Mouse (Mus musculus) hindbrain, embryonic 11.5 days (tissue): ENCODE results near the gene Cdk19. TPM values are rescaled to one million over a fixed set of nuclear protein-coding genes. Genes with fewer than 3 reads are reported as not detected.

Experiments
- ATAC-seq: fragments of 200-750 bp; cut with Nextera tagmentation; 2 replicates; pipeline ENCODE4 v1.8.0; 2017; ENCODE audit warnings: mild to moderate bottlenecking, moderate TSS enrichment, moderate library complexity; ENCODE audit not compliant: low FRiP score
- DNase-seq: peaks from one replicate; pipeline ENCODE4 v3.0.0-alpha.2; 2015; ENCODE audit warnings: low spot score
- H3K27ac ChIP-seq: fragments of 300-500 bp; sonication (generic); 2 replicates; pipeline ENCODE4 v1.5.1; 2014; ENCODE audit warnings: mild to moderate bottlenecking, low read depth, low read length
- H3K27me3 ChIP-seq: fragments of 300-500 bp; sonication (generic); 2 replicates; pipeline ENCODE4 v1.6.1; 2014; ENCODE audit warnings: mild to moderate bottlenecking, low read length, moderate library complexity, mixed read lengths; ENCODE audit not compliant: control insufficient read depth, insufficient read depth
- H3K36me3 ChIP-seq: fragments of 300-500 bp; sonication (generic); 2 replicates; pipeline ENCODE4 v1.6.1; 2014; ENCODE audit warnings: mild to moderate bottlenecking, low read length, moderate library complexity, mixed read lengths; ENCODE audit not compliant: control insufficient read depth, insufficient read depth
- H3K4me1 ChIP-seq: fragments of 300-500 bp; sonication (generic); replicated peaks from 2 replicates; pipeline ENCODE4 v1.6.1; 2014; ENCODE audit warnings: low read length, mixed read lengths; ENCODE audit not compliant: control insufficient read depth, insufficient read depth
- H3K4me2 ChIP-seq: fragments of 300-500 bp; sonication (generic); replicated peaks from 2 replicates; pipeline ENCODE4 v1.6.1; 2014; ENCODE audit warnings: mild to moderate bottlenecking, low read depth, low read length
- H3K4me3 ChIP-seq: fragments of 300-500 bp; sonication (generic); 2 replicates; pipeline ENCODE4 v1.5.1; 2014; ENCODE audit warnings: low read depth, low read length
- H3K9ac ChIP-seq: fragments of 300-500 bp; sonication (generic); 2 replicates; pipeline ENCODE4 v1.6.1; 2014; ENCODE audit warnings: low read depth, low read length
- H3K9me3 ChIP-seq: fragments of 300-500 bp; sonication (generic); 2 replicates; pipeline ENCODE4 v1.6.1; 2016; ENCODE audit warnings: low read length; ENCODE audit not compliant: control insufficient read depth
- WGBS: fragments of 180-500 bp; shearing (Covaris S2); extraction: QIAGEN DNeasy Blood & Tissue Kit; methylation state at CpG from one replicate; pipeline ENCODE4 v1.1.7; 2014; 5-methylcytosine and 5-hydroxymethylcytosine counted together
- polyA plus RNA-seq: library from polyadenylated mRNA; unstranded; fragments of >200 nt; fragmentation: Nextera tagmentation; extraction: Ambion mirVana; gene quantifications from 2 replicates; pipeline ENCODE4 v1.2.1, GENCODE M21; 2014

Gene Cdk19
- polyA plus RNA-seq, 1 experiment from 2014 or later: 9.0 TPM

- Histone ChIP-seq H3K27me3 (no peaks in the 10 kb centered on the region), H3K4me3 (no peak overlapping the region), H3K4me1 (peaks cover 4% of the 10 kb centered on the region; the same call in 1 of the 2 replicates), H3K36me3 (no peaks in the 10 kb centered on the region), H3K4me2 (no peak overlapping the region), H3K27ac (no peak overlapping the region), H3K9me3 (no peaks in the 10 kb centered on the region), H3K9ac (no peak overlapping the region)
- no peak for DNase-seq
- no peak for ATAC-seq
- 56% methylated on average over 3 of the region's 3 CpGs for WGBS
Measured at GRCm38 (mm10) chr10:40446088-40446604, 106.8 kb downstream of the Cdk19 start.

- H3K4me3 ChIP-seq: no peak overlapping the region
- ATAC-seq (no peak), DNase-seq (peak; percentile 26)
- H3K4me2 ChIP-seq: no peak overlapping the region
- H3K36me3 ChIP-seq: no peaks in the 10 kb centered on the region
- H3K9ac ChIP-seq: no peak overlapping the region
- H3K27me3 ChIP-seq: no peaks in the 10 kb centered on the region
- peaks cover 4% of the 10 kb centered on the region; the same call in 1 of the 2 replicates for H3K4me1 ChIP-seq
- H3K9me3 ChIP-seq: no peaks in the 10 kb centered on the region
- WGBS: 50% methylated on average over 3 of the region's 3 CpGs
- H3K27ac ChIP-seq: no peak overlapping the region
Measured at GRCm38 (mm10) chr10:40446630-40447029, 107.3 kb downstream of the Cdk19 start.

- ATAC-seq (no peak), DNase-seq (no peak)
- Histone ChIP-seq H3K4me2 (no peak overlapping the region), H3K27me3 (no peaks in the 10 kb centered on the region), H3K4me1 (peaks cover 4% of the 10 kb centered on the region; the same call in 1 of the 2 replicates), H3K27ac (no peak overlapping the region), H3K9ac (no peak overlapping the region), H3K9me3 (no peaks in the 10 kb centered on the region), H3K4me3 (no peak overlapping the region), H3K36me3 (no peaks in the 10 kb centered on the region)
- WGBS: 64% methylated on average over 3 of the region's 3 CpGs
Measured at GRCm38 (mm10) chr10:40447295-40447694, 107.9 kb downstream of the Cdk19 start.

GRCm38 (mm10) chr10:40447921-40448320 is 108.6 kb downstream of the Cdk19 start:
- H3K4me1 ChIP-seq: peaks cover 4% of the 10 kb centered on the region; the same call in 1 of the 2 replicates
- no peak for ATAC-seq

GRCm38 (mm10) chr10:40448444-40448843 is 109.1 kb downstream of the Cdk19 start:
- peaks cover 1% of the 10 kb centered on the region; the same call in 1 of the 2 replicates for H3K4me1 ChIP-seq

More at GRCm38 (mm10) chr10:40447921-40448320, 108.6 kb downstream of the Cdk19 start:
- no peak overlapping the region for H3K9ac ChIP-seq
- no peak overlapping the region for H3K4me2 ChIP-seq
- no peak for DNase-seq
- no peaks in the 10 kb centered on the region for H3K36me3 ChIP-seq
- H3K4me3 ChIP-seq: no peak overlapping the region
- H3K9me3 ChIP-seq: no peaks in the 10 kb centered on the region
- no peaks in the 10 kb centered on the region for H3K27me3 ChIP-seq
- WGBS: 54% methylated on average over 5 of the region's 5 CpGs
- H3K27ac ChIP-seq: no peak overlapping the region

GRCm38 (mm10) chr10:40449571-40449970 is 110.2 kb downstream of the Cdk19 start:
- WGBS: 91% methylated on average over 6 of the region's 6 CpGs
- Histone ChIP-seq H3K36me3 (no peaks in the 10 kb centered on the region), H3K4me2 (no peak overlapping the region), H3K9me3 (no peaks in the 10 kb centered on the region), H3K27ac (no peak overlapping the region), H3K27me3 (no peaks in the 10 kb centered on the region), H3K4me1 (no peaks in the 10 kb centered on the region), H3K9ac (no peak overlapping the region), H3K4me3 (no peak overlapping the region)
- DNase-seq (no peak), ATAC-seq (no peak)

More at GRCm38 (mm10) chr10:40448444-40448843, 109.1 kb downstream of the Cdk19 start:
- Histone ChIP-seq H3K9me3 (no peaks in the 10 kb centered on the region), H3K4me2 (no peak overlapping the region), H3K27ac (no peak overlapping the region), H3K9ac (no peak overlapping the region), H3K4me3 (no peak overlapping the region), H3K27me3 (no peaks in the 10 kb centered on the region), H3K36me3 (no peaks in the 10 kb centered on the region)
- WGBS: 93% methylated on average over 3 of the region's 3 CpGs
- ATAC-seq (no peak), DNase-seq (no peak)

- Histone ChIP-seq H3K4me2 (no peak overlapping the region), H3K36me3 (no peaks in the 10 kb centered on the region), H3K4me1 (no peaks in the 10 kb centered on the region), H3K9me3 (no peaks in the 10 kb centered on the region), H3K27ac (no peak overlapping the region), H3K4me3 (no peak overlapping the region), H3K27me3 (no peaks in the 10 kb centered on the region), H3K9ac (no peak overlapping the region)
- 92% methylated on average over 4 of the region's 4 CpGs for WGBS
- no peak for ATAC-seq
- no peak for DNase-seq
Measured at GRCm38 (mm10) chr10:40450171-40450570, 110.8 kb downstream of the Cdk19 start.

- H3K27me3 ChIP-seq: no peaks in the 10 kb centered on the region
- no peaks in the 10 kb centered on the region for H3K4me1 ChIP-seq
- no peaks in the 10 kb centered on the region for H3K36me3 ChIP-seq
- no peaks in the 10 kb centered on the region for H3K9me3 ChIP-seq
- no peak for ATAC-seq
- H3K4me2 ChIP-seq: no peak overlapping the region
- no peak overlapping the region for H3K4me3 ChIP-seq
- WGBS: 89% methylated on average over 1 of the region's 1 CpGs
- no peak for DNase-seq
- no peak overlapping the region for H3K27ac ChIP-seq
- H3K9ac ChIP-seq: no peak overlapping the region
Measured at GRCm38 (mm10) chr10:40457116-40457515, 117.8 kb downstream of the Cdk19 start.

GRCm38 (mm10) chr10:40459141-40459540 is 119.8 kb downstream of the Cdk19 start:
- Histone ChIP-seq H3K4me2 (no peak overlapping the region), H3K27me3 (no peaks in the 10 kb centered on the region), H3K27ac (no peak overlapping the region), H3K4me1 (no peaks in the 10 kb centered on the region), H3K4me3 (no peak overlapping the region), H3K9me3 (no peaks in the 10 kb centered on the region), H3K9ac (no peak overlapping the region), H3K36me3 (no peaks in the 10 kb centered on the region)
- WGBS: 81% methylated on average over 17 of the region's 17 CpGs
- no peak for ATAC-seq
- no peak for DNase-seq
